Mouse (Mus musculus): ENCODE data around the gene Cacna1e.

GRCm38 (mm10) chr1:154728682-154729081, 155.6 kb downstream of the Cacna1e start:
- no peak for TF ChIP-seq CTCF (IDR thresholded peaks at IDR 0.05 in 2 of 3, conservative IDR thresholded peaks at IDR 0.05 in 1 of 3; ENCODE audit: control insufficient read depth in 1 of 3, insufficient read depth in 1 of 3, low read depth in 2 of 3, low read length in 3 of 3, poor library complexity in 1 of 3, severe bottlenecking in 1 of 3)
- TF ChIP-seq POLR2AphosphoS2 (IDR thresholded peaks at IDR 0.05; ENCODE audit: low read length), result no peak
- TF ChIP-seq POLR2A (IDR thresholded peaks at IDR 0.05; ENCODE audit: control insufficient read depth in 1 of 2, insufficient read depth in 1 of 2, low read depth in 1 of 2, low read length in 2 of 2, poor library complexity in 1 of 2), result no peak
- no peak for TF ChIP-seq TAL1 (IDR thresholded peaks at IDR 0.05; ENCODE audit: low read length)
- no peak for TF ChIP-seq ELF1 (IDR thresholded peaks at IDR 0.05; ENCODE audit: low read depth, low read length)
- TF ChIP-seq POLR2AphosphoS5 (IDR thresholded peaks at IDR 0.05; ENCODE audit: borderline replicate concordance, low read depth, low read length), result no peak
- no peak for TF ChIP-seq CHD2 (IDR thresholded peaks at IDR 0.05; ENCODE audit: low read length)
- no peak for TF ChIP-seq GATA1 (IDR thresholded peaks at IDR 0.05; ENCODE audit: low read depth, low read length)
- TF ChIP-seq BHLHE40 (IDR thresholded peaks at IDR 0.05; ENCODE audit: borderline replicate concordance, low read depth, low read length), result no peak
- TF ChIP-seq ZMIZ1 (IDR thresholded peaks at IDR 0.05; ENCODE audit: low read depth, low read length), result no peak
- no peak for TF ChIP-seq E2F4 (IDR thresholded peaks at IDR 0.05; ENCODE audit: borderline replicate concordance, low read depth, low read length)
- no peak for TF ChIP-seq ZNF384 (IDR thresholded peaks at IDR 0.05; ENCODE audit: low read depth, low read length)
- no peak for TF ChIP-seq MAFK (IDR thresholded peaks at IDR 0.05; ENCODE audit: borderline replicate concordance, low read depth, low read length)
